Mouse (Mus musculus): ENCODE results near the gene Wipi2.
A peak's percentile ranks its signal among the peaks of the same experiment; 100 is the strongest.

The Wipi2 gene

GRCm38 (mm10) chr5:142692248-142692647, 64.8 kb downstream of the Wipi2 start, which contains the start of gene Slc29a4:
TSS of gene Slc29a4 (plus strand) at chr5:142692512.
- no peak for DNase-seq (ENCODE audit: low read depth, low spot score)

- DNase-seq (ENCODE audit: low read depth, low spot score): no peak
These were observed 65.7 kb downstream of the Wipi2 start for GRCm38 (mm10) chr5:142692971-142693737.

- DNase-seq (ENCODE audit: low read depth, low spot score): no peak
These were observed 66.4 kb downstream of the Wipi2 start for GRCm38 (mm10) chr5:142693738-142694430.

- DNase-seq (ENCODE audit: low read depth, low spot score): peak; percentile 79
These were observed 67.3 kb downstream of the Wipi2 start for GRCm38 (mm10) chr5:142694627-142695340.

GRCm38 (mm10) chr5:142696258-142696657, 68.8 kb downstream of the Wipi2 start:
- no peak for DNase-seq (ENCODE audit: low read depth, low spot score)

GRCm38 (mm10) chr5:142696865-142697264, 69.4 kb downstream of the Wipi2 start:
- DNase-seq (ENCODE audit: low read depth, low spot score): no peak

- DNase-seq (ENCODE audit: low read depth, low spot score): no peak
These were observed 70.2 kb downstream of the Wipi2 start for GRCm38 (mm10) chr5:142697742-142698141.

GRCm38 (mm10) chr5:142700842-142701589, 73.5 kb downstream of the Wipi2 start:
- no peak for DNase-seq (ENCODE audit: low read depth, low spot score)

- DNase-seq (ENCODE audit: low read depth, low spot score): peak; percentile 80
These were observed 74.4 kb downstream of the Wipi2 start for GRCm38 (mm10) chr5:142701651-142702510.

- DNase-seq (ENCODE audit: low read depth, low spot score): no peak
These were observed 75.1 kb downstream of the Wipi2 start for GRCm38 (mm10) chr5:142702511-142703138.

- DNase-seq (ENCODE audit: low read depth, low spot score): no peak
These were observed 76.1 kb downstream of the Wipi2 start for GRCm38 (mm10) chr5:142703569-142703968.

- DNase-seq (ENCODE audit: low read depth, low spot score): no peak
These were observed 80.2 kb downstream of the Wipi2 start for GRCm38 (mm10) chr5:142707709-142708108.

GRCm38 (mm10) chr5:142709436-142709835, 81.9 kb downstream of the Wipi2 start:
- no peak for DNase-seq (ENCODE audit: low read depth, low spot score)

GRCm38 (mm10) chr5:142712373-142712772, 84.9 kb downstream of the Wipi2 start:
- DNase-seq (ENCODE audit: low read depth, low spot score): no peak

- DNase-seq (ENCODE audit: low read depth, low spot score): no peak
These were observed 86.5 kb downstream of the Wipi2 start for GRCm38 (mm10) chr5:142713966-142714365.

- no peak for DNase-seq (ENCODE audit: low read depth, low spot score)
These were observed 87.6 kb downstream of the Wipi2 start for GRCm38 (mm10) chr5:142715059-142715458.

- DNase-seq (ENCODE audit: low read depth, low spot score): no peak
These were observed 88.6 kb downstream of the Wipi2 start for GRCm38 (mm10) chr5:142716056-142716455.

GRCm38 (mm10) chr5:142718037-142718436, 90.5 kb downstream of the Wipi2 start:
- peak; percentile 85 for DNase-seq (ENCODE audit: low read depth, low spot score)

- DNase-seq (ENCODE audit: low read depth, low spot score): peak; percentile 28
These were observed 91.0 kb downstream of the Wipi2 start for GRCm38 (mm10) chr5:142718486-142718885.

- DNase-seq (ENCODE audit: low read depth, low spot score): no peak
These were observed 92.4 kb downstream of the Wipi2 start for GRCm38 (mm10) chr5:142719897-142720296.

All from mesoderm, embryonic 11.5 days (tissue).